Mouse (Mus musculus): Measurements from ENCODE around the gene Dnm3. TPM values are rescaled to one million over a fixed set of nuclear protein-coding genes. Genes with fewer than 3 reads are reported as not detected.

Dnm3 gene
- polyA plus RNA-seq, 1 experiment, result 8.2 TPM

DNA sequence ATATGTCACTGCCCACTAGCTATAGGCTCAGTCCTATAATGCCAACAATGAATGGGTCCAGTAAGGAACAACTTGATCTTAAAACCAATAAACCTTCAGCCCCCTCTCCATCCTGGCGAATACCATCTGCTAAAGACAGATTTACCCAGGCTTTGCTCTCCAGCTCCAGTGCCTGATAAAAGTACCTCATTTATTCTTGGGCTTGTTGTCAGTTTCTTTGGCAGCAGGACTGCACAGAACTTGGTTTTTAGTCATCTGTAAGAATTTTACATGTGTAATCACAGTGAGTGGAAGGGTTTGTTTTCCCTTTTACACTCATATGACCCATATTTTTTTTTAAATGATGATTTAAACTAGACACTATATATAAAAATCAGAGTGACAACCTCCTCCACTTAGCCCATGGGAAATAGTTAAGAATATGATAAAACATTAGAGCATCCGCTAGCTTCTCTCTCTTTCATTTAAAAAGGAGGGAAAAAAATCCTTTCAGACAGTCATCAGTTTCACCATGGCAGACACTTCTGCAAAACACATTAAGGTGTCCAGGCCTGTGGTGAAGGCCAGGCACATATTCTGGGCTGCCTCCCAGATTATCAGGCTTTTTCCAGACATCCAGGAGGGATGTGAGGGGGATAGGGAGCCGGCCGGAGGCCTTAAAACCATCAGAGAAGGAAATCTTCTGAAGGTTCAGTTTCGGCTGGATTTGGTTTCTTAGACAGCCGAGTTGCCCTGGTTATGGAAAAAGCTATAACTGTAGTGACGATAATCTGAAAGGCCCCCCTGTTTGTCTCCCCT, 313.9 kb downstream of the Dnm3 start:
- H3K36me3 ChIP-seq (ENCODE audit: control insufficient read depth, insufficient read depth, low read length), result no peaks in the 10 kb centered on the region
- no peak overlapping the region for H3K27ac ChIP-seq (ENCODE audit: insufficient read depth, low read depth, low read length)
- DNase-seq, result no peak
- no peak overlapping the region for H3K4me3 ChIP-seq (ENCODE audit: insufficient read depth, low read depth, low read length)
- 87% methylated on average over 7 of the region's 7 CpGs for WGBS
- H3K4me1 ChIP-seq (ENCODE audit: control insufficient read depth, insufficient read depth, low read length), result no peaks in the 10 kb centered on the region
- no peak for TF ChIP-seq POLR2A (IDR thresholded peaks at IDR 0.05; ENCODE audit: low read depth, low read length)
- TF ChIP-seq CTCF (conservative IDR thresholded peaks at IDR 0.05; ENCODE audit: insufficient read depth, insufficient read length, low read depth, low read length), result no peak
- H3K27me3 ChIP-seq (replicated peaks; ENCODE audit: control insufficient read depth, insufficient read depth, low read length), result no peaks in the 10 kb centered on the region

DNA sequence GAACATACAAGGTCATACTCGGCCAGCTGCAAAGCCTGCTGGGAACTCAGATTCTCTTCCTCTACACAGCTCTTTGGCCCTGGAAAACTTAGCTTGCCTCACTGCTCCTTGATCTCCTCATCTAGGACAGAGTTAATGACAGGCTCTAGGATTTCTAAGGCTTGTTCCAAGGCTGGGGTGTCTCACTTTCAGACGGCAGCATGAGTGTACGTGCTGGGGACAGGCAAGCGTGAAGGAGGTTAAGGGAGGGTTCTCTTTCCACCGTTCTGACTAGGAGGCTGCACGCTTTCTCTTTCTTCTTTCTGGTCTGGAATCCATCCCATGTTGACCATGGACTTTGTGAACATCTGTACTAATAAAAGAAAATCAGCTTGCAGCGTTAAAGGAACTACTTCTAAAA, 315.2 kb downstream of the Dnm3 start:
- Histone ChIP-seq H3K4me3 (ENCODE audit: insufficient read depth, low read depth, low read length) (no peak overlapping the region), H3K4me1 (ENCODE audit: control insufficient read depth, insufficient read depth, low read length) (no peaks in the 10 kb centered on the region), H3K27me3 (replicated peaks; ENCODE audit: control insufficient read depth, insufficient read depth, low read length) (no peaks in the 10 kb centered on the region), H3K36me3 (ENCODE audit: control insufficient read depth, insufficient read depth, low read length) (no peaks in the 10 kb centered on the region), H3K27ac (ENCODE audit: insufficient read depth, low read depth, low read length) (no peak overlapping the region)
- no peak for DNase-seq
- TF ChIP-seq POLR2A (IDR thresholded peaks at IDR 0.05; ENCODE audit: low read depth, low read length) (no peak), CTCF (conservative IDR thresholded peaks at IDR 0.05; ENCODE audit: insufficient read depth, insufficient read length, low read depth, low read length) (no peak)
- WGBS, result 57% methylated on average over 7 of the region's 7 CpGs

DNA sequence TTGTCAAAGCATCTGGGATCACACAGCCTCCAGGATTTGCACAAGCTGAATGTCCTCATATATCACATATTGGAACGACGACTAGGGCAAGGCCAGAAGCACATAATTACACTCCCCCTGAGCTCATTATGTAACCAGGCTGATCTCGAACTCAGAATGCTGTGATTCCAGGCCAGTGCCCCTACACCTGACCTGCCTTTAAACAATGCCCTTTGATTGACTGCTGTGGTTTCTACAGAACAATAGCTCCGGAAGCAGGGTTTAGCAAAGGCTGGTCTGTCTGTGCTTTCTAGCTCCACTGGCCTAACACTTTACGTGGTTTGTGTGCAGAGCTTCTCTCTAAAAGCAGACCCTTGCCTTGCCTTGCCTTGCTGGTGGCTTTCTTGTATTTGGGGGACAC, 315.6 kb downstream of the Dnm3 start:
- no peaks in the 10 kb centered on the region for H3K27me3 ChIP-seq (replicated peaks; ENCODE audit: control insufficient read depth, insufficient read depth, low read length)
- H3K27ac ChIP-seq (ENCODE audit: insufficient read depth, low read depth, low read length), result no peak overlapping the region
- 63% methylated on average over 5 of the region's 5 CpGs for WGBS
- H3K4me1 ChIP-seq (ENCODE audit: control insufficient read depth, insufficient read depth, low read length), result no peaks in the 10 kb centered on the region
- TF ChIP-seq POLR2A (IDR thresholded peaks at IDR 0.05; ENCODE audit: low read depth, low read length), result no peak
- TF ChIP-seq CTCF (conservative IDR thresholded peaks at IDR 0.05; ENCODE audit: insufficient read depth, insufficient read length, low read depth, low read length), result no peak
- no peak for DNase-seq
- no peaks in the 10 kb centered on the region for H3K36me3 ChIP-seq (ENCODE audit: control insufficient read depth, insufficient read depth, low read length)
- H3K4me3 ChIP-seq (ENCODE audit: insufficient read depth, low read depth, low read length), result no peak overlapping the region

DNA sequence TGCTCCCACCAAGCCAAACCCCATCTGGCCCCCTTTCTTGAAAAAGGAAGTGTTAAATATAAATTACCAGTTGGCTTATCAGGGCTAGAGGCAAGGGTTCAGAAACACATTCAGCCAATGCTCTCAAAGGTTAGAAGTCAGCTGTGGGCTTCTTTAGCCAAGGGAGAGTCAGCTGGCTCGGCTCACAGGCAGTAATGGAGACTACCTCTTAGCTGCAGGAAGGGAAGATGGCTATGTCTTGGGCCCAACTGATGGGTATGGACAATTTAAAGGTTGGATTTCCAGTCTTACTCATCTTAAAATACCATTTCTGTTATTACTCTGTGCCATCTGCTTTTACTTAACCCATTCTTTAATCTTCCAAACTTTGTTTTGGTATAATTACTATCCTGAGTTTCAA, 317.1 kb downstream of the Dnm3 start:
- WGBS, result 74% methylated on average over 1 of the region's 1 CpGs
- peak; percentile 19 for DNase-seq
- no peaks in the 10 kb centered on the region for H3K4me1 ChIP-seq (ENCODE audit: control insufficient read depth, insufficient read depth, low read length)
- H3K27me3 ChIP-seq (replicated peaks; ENCODE audit: control insufficient read depth, insufficient read depth, low read length), result no peaks in the 10 kb centered on the region
- H3K4me3 ChIP-seq (ENCODE audit: insufficient read depth, low read depth, low read length), result no peak overlapping the region
- TF ChIP-seq CTCF (conservative IDR thresholded peaks at IDR 0.05; ENCODE audit: insufficient read depth, insufficient read length, low read depth, low read length) (no peak), POLR2A (IDR thresholded peaks at IDR 0.05; ENCODE audit: low read depth, low read length) (no peak)
- H3K27ac ChIP-seq (ENCODE audit: insufficient read depth, low read depth, low read length), result no peak overlapping the region
- no peaks in the 10 kb centered on the region for H3K36me3 ChIP-seq (ENCODE audit: control insufficient read depth, insufficient read depth, low read length)

DNA sequence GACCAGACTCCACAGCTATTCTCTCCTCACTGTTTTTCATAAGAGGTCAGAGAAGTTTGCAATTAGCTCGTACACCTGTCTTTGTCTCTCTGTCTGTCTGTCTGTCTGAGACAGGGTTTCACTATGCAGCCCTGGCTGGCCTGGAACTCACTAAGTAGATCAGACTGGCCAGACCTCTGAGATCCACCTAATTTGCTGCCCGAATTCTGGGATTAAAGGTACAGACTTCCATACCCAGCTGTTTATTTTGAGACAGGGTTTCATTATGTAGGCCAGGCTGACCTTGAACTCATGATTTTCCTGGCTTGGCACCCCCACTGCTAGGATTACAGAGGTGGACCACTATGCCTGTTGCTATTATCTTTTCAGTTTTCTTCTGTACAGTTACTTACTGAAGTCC, 319.3 kb downstream of the Dnm3 start:
- H3K27ac ChIP-seq (ENCODE audit: insufficient read depth, low read depth, low read length), result no peak overlapping the region
- no peaks in the 10 kb centered on the region for H3K27me3 ChIP-seq (replicated peaks; ENCODE audit: control insufficient read depth, insufficient read depth, low read length)
- H3K4me1 ChIP-seq (ENCODE audit: control insufficient read depth, insufficient read depth, low read length), result no peaks in the 10 kb centered on the region
- no peak overlapping the region for H3K4me3 ChIP-seq (ENCODE audit: insufficient read depth, low read depth, low read length)
- no peaks in the 10 kb centered on the region for H3K36me3 ChIP-seq (ENCODE audit: control insufficient read depth, insufficient read depth, low read length)
- TF ChIP-seq POLR2A (IDR thresholded peaks at IDR 0.05; ENCODE audit: low read depth, low read length), result no peak
- TF ChIP-seq CTCF (conservative IDR thresholded peaks at IDR 0.05; ENCODE audit: insufficient read depth, insufficient read length, low read depth, low read length), result no peak
- DNase-seq, result no peak
- WGBS, result 90% methylated on average over 2 of the region's 2 CpGs

DNA sequence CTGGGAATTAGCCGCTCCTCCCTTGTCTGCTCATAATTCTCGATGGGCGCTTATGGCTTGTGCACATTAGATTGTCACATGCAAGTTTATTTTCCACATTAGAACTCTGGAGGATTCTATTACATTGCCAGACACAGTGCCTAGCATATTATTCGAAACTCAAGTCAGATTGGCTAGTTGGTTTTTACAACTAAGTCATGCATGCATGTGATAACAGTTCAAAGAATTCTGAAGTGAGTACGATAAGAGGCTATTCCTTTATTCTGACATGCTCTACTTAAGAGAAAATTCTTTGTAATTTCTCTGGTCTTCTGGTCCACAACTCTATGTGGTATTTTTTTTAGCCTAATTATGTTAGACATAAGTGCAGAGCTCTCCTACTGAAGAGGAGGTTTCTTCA, 320.2 kb downstream of the Dnm3 start:
- DNase-seq, result no peak
- no peaks in the 10 kb centered on the region for H3K36me3 ChIP-seq (ENCODE audit: control insufficient read depth, insufficient read depth, low read length)
- no peak for TF ChIP-seq CTCF (conservative IDR thresholded peaks at IDR 0.05; ENCODE audit: insufficient read depth, insufficient read length, low read depth, low read length)
- TF ChIP-seq POLR2A (IDR thresholded peaks at IDR 0.05; ENCODE audit: low read depth, low read length), result no peak
- no peak overlapping the region for H3K27ac ChIP-seq (ENCODE audit: insufficient read depth, low read depth, low read length)
- H3K4me1 ChIP-seq (ENCODE audit: control insufficient read depth, insufficient read depth, low read length), result no peaks in the 10 kb centered on the region
- 79% methylated on average over 5 of the region's 5 CpGs for WGBS
- no peaks in the 10 kb centered on the region for H3K27me3 ChIP-seq (replicated peaks; ENCODE audit: control insufficient read depth, insufficient read depth, low read length)
- H3K4me3 ChIP-seq (ENCODE audit: insufficient read depth, low read depth, low read length), result no peak overlapping the region

DNA sequence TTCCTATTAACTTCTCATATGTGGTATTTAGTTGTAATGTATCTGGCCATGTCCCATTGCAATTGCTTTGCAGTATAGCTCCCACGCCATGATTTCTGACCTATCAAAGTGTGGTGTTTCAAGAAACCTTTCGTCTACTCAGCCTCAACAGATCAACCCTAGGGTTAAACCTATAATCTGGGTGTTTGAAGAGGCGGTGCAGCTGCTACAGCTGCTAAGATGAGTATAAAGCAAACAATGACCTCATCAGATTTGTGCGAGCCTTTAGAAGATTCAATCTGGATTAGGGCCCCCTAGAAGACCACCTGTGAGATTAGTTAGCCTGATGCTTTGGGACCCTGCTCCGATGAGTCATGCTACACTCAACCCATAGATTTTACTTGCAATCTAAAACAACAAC, 321.0 kb downstream of the Dnm3 start:
- no peaks in the 10 kb centered on the region for H3K36me3 ChIP-seq (ENCODE audit: control insufficient read depth, insufficient read depth, low read length)
- H3K27me3 ChIP-seq (replicated peaks; ENCODE audit: control insufficient read depth, insufficient read depth, low read length), result no peaks in the 10 kb centered on the region
- no peaks in the 10 kb centered on the region for H3K4me1 ChIP-seq (ENCODE audit: control insufficient read depth, insufficient read depth, low read length)
- H3K4me3 ChIP-seq (ENCODE audit: insufficient read depth, low read depth, low read length), result no peak overlapping the region
- H3K27ac ChIP-seq (ENCODE audit: insufficient read depth, low read depth, low read length), result no peak overlapping the region
- 94% methylated on average over 5 of the region's 5 CpGs for WGBS
- no peak for TF ChIP-seq POLR2A (IDR thresholded peaks at IDR 0.05; ENCODE audit: low read depth, low read length)
- TF ChIP-seq CTCF (conservative IDR thresholded peaks at IDR 0.05; ENCODE audit: insufficient read depth, insufficient read length, low read depth, low read length), result no peak
- no peak for DNase-seq

Data from kidney, adult 2 months (tissue).